Mouse (Mus musculus): Measurements from ENCODE around the gene Helz. TPM values are rescaled to one million over a fixed set of nuclear protein-coding genes. Genes with fewer than 3 reads are reported as not detected.

Gene Helz
- polyA plus RNA-seq, 1 experiment from 2014 or later: 15.7 TPM

DNA sequence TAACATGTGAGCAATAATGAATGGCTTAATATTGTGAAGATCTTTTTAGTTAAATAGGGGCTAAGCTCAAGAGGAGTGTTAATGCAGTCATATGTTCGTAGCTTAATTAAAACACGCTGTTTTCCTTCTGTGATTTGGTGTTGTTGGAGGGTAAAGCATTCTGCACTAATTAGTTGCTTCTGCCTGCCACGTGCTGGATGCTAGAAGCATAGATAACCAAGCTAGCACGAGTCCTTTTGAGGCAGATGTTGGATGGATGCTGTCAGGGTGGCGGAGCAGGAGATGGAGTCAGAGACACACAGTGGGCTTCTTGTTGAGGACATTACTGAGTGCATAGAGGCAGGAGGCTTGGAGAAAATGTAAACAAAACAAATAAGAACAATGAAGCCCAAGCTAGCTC is 109.4 kb downstream of the Helz start:
- Histone ChIP-seq H3K36me3 (peaks cover 36% of the 10 kb centered on the region), H3K4me3 (no peak overlapping the region), H3K27me3 (no peaks in the 10 kb centered on the region), H3K27ac (replicated peaks) (no peak overlapping the region), H3K9ac (no peak overlapping the region), H3K9me3 (no peaks in the 10 kb centered on the region), H3K4me1 (replicated peaks) (peaks cover 10% of the 10 kb centered on the region), H3K4me2 (no peak overlapping the region)
- ATAC-seq (ENCODE audit: low read depth): no peak
- WGBS: 71% methylated on average over 5 of the region's 5 CpGs

- Histone ChIP-seq H3K4me2 (no peak overlapping the region), H3K9me3 (no peaks in the 10 kb centered on the region), H3K27me3 (no peaks in the 10 kb centered on the region), H3K9ac (no peak overlapping the region), H3K4me3 (no peak overlapping the region), H3K36me3 (peaks cover 48% of the 10 kb centered on the region), H3K4me1 (replicated peaks) (peaks cover 11% of the 10 kb centered on the region), H3K27ac (replicated peaks) (no peak overlapping the region)
- ATAC-seq (ENCODE audit: low read depth): no peak
- 87% methylated on average over 4 of the region's 4 CpGs for WGBS
Observed at GRCm38 (mm10) chr11:107660452-107660851, 112.7 kb downstream of the Helz start.

GRCm38 (mm10) chr11:107662666-107663065 is 114.9 kb downstream of the Helz start:
- Histone ChIP-seq H3K9me3 (no peaks in the 10 kb centered on the region), H3K36me3 (peaks cover 58% of the 10 kb centered on the region), H3K4me3 (no peak overlapping the region), H3K4me2 (no peak overlapping the region), H3K27ac (replicated peaks) (no peak overlapping the region), H3K4me1 (replicated peaks) (peaks cover 11% of the 10 kb centered on the region), H3K27me3 (no peaks in the 10 kb centered on the region), H3K9ac (no peak overlapping the region)
- 82% methylated on average over 5 of the region's 5 CpGs for WGBS
- no peak for ATAC-seq (ENCODE audit: low read depth)

DNA sequence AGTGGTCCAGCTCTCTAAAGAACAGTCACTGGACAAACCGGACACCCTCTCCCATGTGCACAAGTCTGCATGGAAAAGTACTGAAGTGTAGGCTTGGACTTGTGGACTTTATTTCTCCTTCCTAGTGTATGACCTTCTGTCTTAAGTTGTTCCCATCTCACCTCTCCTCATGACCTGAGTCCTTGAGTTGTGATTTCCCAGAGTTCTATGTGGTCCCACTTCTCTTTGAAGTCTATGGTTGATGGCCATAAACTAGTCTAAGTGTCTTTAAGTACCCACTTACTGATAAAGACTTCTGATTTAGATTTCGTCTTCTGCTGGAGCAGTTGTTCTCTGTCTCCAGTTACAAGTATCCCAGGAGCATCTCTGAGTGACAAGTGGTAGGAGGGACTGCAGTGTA is 119.8 kb downstream of the Helz start:
- ATAC-seq (ENCODE audit: low read depth): no peak
- no peak overlapping the region for H3K4me3 ChIP-seq
- no peak overlapping the region for H3K4me2 ChIP-seq
- H3K9ac ChIP-seq: no peak overlapping the region
- peaks cover 79% of the 10 kb centered on the region for H3K36me3 ChIP-seq
- no peak overlapping the region for H3K27ac ChIP-seq (replicated peaks)
- H3K27me3 ChIP-seq: no peaks in the 10 kb centered on the region
- H3K9me3 ChIP-seq: no peaks in the 10 kb centered on the region
- no peaks in the 10 kb centered on the region for H3K4me1 ChIP-seq (replicated peaks)
- WGBS: 82% methylated on average over 2 of the region's 2 CpGs

GRCm38 (mm10) chr11:107668223-107668622 is 120.5 kb downstream of the Helz start:
- H3K4me1 ChIP-seq (replicated peaks): no peaks in the 10 kb centered on the region

DNA sequence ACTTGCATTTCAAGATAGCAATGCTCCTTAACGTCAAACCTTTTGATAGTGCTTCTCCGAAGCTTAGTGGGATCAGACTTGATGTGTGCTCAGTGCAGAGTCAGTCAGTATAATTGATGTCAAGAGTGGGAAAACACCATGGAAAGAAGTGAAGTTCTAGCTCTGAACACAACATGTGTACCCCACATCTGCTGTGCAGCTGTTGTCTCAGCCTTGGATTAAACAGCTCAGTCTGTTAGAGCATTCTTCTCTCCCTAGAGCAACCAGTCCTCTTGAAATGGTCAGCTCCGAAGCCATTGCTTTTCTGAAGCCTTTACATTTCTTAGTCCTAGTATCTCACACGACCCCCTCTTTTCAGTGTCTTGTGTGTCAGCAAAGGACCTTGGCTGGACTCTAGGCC is 121.2 kb downstream of the Helz start:
- Histone ChIP-seq H3K36me3 (peaks cover 77% of the 10 kb centered on the region), H3K4me2 (no peak overlapping the region), H3K27ac (replicated peaks) (no peak overlapping the region), H3K27me3 (no peaks in the 10 kb centered on the region), H3K9ac (no peak overlapping the region), H3K4me1 (replicated peaks) (no peaks in the 10 kb centered on the region), H3K9me3 (no peaks in the 10 kb centered on the region), H3K4me3 (no peak overlapping the region)
- WGBS: 81% methylated on average over 4 of the region's 4 CpGs
- no peak for ATAC-seq (ENCODE audit: low read depth)

More at GRCm38 (mm10) chr11:107668223-107668622, 120.5 kb downstream of the Helz start:
- no peaks in the 10 kb centered on the region for H3K27me3 ChIP-seq
- no peak overlapping the region for H3K4me2 ChIP-seq
- H3K4me3 ChIP-seq: no peak overlapping the region
- no peaks in the 10 kb centered on the region for H3K9me3 ChIP-seq
- H3K27ac ChIP-seq (replicated peaks): no peak overlapping the region
- no peak for ATAC-seq (ENCODE audit: low read depth)
- peaks cover 77% of the 10 kb centered on the region for H3K36me3 ChIP-seq
- 91% methylated on average over 6 of the region's 6 CpGs for WGBS
- H3K9ac ChIP-seq: no peak overlapping the region

GRCm38 (mm10) chr11:107674006-107674405 is 126.3 kb downstream of the Helz start:
- H3K9me3 ChIP-seq: no peaks in the 10 kb centered on the region
- 84% methylated on average over 5 of the region's 5 CpGs for WGBS
- no peak for ATAC-seq (ENCODE audit: low read depth)
- no peak overlapping the region for H3K4me2 ChIP-seq
- H3K4me1 ChIP-seq (replicated peaks): peaks cover 21% of the 10 kb centered on the region
- H3K4me3 ChIP-seq: no peak overlapping the region
- H3K27me3 ChIP-seq: no peaks in the 10 kb centered on the region
- H3K27ac ChIP-seq (replicated peaks): no peak overlapping the region
- H3K36me3 ChIP-seq: peaks cover 55% of the 10 kb centered on the region
- no peak overlapping the region for H3K9ac ChIP-seq

DNA sequence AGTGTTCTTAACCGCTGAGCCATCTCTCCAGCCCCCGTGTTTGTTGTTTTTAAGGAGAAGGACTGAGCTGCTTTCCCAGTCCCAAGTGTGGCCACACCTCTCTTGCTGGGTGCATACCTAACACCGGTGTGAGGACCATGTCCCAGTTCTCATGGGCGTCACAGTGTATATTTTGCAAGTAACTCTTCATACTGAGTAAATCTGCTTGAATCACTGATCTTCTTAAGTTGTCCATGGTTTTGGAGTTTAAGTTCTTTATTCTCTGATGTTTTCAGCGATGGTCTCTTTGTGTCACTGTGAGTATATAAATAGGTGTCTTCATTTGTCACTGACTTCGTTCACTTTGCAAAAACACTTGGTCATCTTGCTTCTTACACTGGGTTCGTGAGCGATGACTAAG is 126.9 kb downstream of the Helz start:
- Histone ChIP-seq H3K4me3 (no peak overlapping the region), H3K27ac (replicated peaks) (no peak overlapping the region), H3K4me2 (no peak overlapping the region), H3K9me3 (no peaks in the 10 kb centered on the region), H3K4me1 (replicated peaks) (peaks cover 21% of the 10 kb centered on the region), H3K9ac (no peak overlapping the region), H3K36me3 (peaks cover 50% of the 10 kb centered on the region), H3K27me3 (no peaks in the 10 kb centered on the region)
- no peak for ATAC-seq (ENCODE audit: low read depth)
- 93% methylated on average over 8 of the region's 8 CpGs for WGBS

DNA sequence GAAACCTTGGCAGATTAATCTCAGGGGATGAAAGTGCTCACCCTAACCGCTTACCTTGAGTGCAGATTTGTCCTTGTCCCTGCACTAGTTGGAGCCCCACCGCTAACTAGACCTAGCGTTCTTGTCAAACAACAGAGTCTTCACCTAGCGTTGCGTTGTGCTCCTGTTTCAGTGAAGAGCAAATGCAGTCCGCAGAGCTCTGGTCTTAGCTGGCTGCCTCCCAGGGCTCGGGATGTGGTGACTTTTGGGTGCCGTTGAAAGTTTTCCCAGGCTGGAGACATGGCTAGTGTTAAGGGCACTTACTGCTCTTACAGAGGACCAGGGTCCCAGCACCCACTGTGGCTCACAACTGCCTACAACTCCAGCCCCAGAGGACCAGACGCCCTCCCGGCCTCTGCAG is 127.5 kb downstream of the Helz start:
- Histone ChIP-seq H3K27me3 (no peaks in the 10 kb centered on the region), H3K9me3 (no peaks in the 10 kb centered on the region), H3K4me1 (replicated peaks) (peaks cover 21% of the 10 kb centered on the region), H3K4me2 (no peak overlapping the region), H3K36me3 (peaks cover 44% of the 10 kb centered on the region), H3K4me3 (no peak overlapping the region), H3K9ac (no peak overlapping the region), H3K27ac (replicated peaks) (no peak overlapping the region)
- ATAC-seq (ENCODE audit: low read depth): no peak
- 86% methylated on average over 10 of the region's 10 CpGs for WGBS

- WGBS: 43% methylated on average over 17 of the region's 17 CpGs
- peak overlapping the region; percentile 42 for H3K27ac ChIP-seq (replicated peaks)
- H3K4me1 ChIP-seq (replicated peaks): peaks cover 21% of the 10 kb centered on the region
- no peak overlapping the region for H3K4me3 ChIP-seq
- H3K9me3 ChIP-seq: no peaks in the 10 kb centered on the region
- 0 out of 2 replicates have a peak, but pooled peaks have one; percentile 59 for ATAC-seq (ENCODE audit: low read depth)
- no peaks in the 10 kb centered on the region for H3K27me3 ChIP-seq
- peaks cover 34% of the 10 kb centered on the region for H3K36me3 ChIP-seq
- peak overlapping the region; percentile 29 for H3K4me2 ChIP-seq
- peak overlapping the region; percentile 12; the same call in 1 of the 2 replicates for H3K9ac ChIP-seq
Observed at GRCm38 (mm10) chr11:107676207-107676940, 128.6 kb downstream of the Helz start.

DNA sequence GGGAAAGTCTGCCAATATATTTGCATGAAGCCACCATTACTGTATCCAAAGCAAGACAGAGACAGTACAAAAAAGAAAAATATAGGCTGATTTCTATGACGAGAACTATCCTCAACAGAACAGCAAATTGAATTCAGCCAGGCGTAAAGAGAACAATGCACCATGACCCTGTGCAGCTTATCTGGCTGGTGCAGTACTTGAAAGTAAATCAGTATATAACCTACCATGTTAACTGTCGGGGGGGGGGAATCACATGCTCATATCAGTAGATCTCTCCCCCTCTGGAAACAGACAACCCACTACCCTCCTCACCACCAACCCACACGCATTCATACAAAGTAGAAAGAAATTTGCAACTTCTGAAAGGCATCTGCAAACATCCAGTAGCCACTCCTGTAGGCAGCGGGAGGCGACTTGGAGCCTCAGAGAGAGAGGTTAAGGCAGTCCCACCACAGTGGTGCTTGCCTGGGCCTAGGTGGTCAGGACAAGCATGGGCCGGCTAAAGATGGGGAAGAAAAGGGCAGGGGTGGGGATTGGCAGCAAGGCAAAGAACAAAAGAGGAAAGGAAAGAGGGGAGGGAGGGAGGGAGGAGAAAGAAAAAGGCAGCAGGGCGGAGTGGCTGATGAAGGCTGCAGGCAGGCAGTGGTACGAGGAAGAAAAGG is 135.1 kb downstream of the Helz start:
- Histone ChIP-seq H3K27me3 (no peaks in the 10 kb centered on the region), H3K9ac (no peak overlapping the region; the same call in 1 of the 2 replicates), H3K4me3 (no peak overlapping the region), H3K36me3 (peaks cover 17% of the 10 kb centered on the region), H3K4me2 (no peak overlapping the region), H3K9me3 (no peaks in the 10 kb centered on the region), H3K4me1 (replicated peaks) (peaks cover 32% of the 10 kb centered on the region), H3K27ac (replicated peaks) (peak overlapping the region; percentile 54)
- 43% methylated on average over 9 of the region's 9 CpGs for WGBS
- peak; percentile 45; the same call in 1 of the 2 replicates for ATAC-seq (ENCODE audit: low read depth)

DNA sequence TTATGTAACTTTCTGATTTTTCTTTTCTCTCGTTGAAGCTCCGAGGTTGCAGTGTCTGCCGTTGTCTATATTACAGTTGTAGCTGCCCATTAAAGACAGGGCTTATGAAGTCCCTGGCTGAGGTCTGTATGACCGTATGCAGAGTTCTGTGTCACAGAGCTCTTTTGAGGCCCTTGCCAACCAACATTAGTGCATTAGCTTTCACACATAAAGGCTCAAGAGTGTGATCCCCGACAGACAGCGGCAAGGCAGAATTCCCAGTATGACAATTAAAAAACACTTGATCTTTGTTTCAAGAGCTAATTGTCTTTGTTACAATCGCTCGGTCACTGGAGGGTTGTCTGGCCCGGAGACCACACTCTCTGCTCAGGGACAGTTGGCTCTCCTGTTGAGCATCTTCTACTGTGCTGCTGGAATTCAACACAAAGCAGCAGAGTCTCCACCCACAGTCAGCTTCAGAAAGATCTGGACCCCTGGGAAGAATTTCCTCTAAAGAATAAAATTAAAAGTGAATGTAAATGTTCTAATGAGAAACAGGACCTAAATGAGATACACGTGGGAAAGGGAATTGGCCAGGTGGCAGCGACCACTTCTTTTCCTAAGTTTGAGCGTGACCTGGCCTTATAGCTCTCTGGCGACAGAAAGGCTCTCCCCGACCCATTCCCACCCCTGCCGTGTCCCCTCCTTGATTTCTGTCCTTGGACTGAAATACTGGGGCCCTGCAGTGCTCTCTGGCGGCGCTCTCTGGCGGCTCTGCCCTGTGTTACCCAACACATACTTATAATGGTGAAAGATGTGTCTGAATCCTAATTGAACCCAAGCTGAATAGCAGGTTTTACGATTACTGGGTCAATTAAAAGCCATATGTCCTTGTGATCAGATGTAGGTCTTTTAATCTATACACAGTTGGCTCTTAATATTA is 136.1 kb downstream of the Helz start:
- Histone ChIP-seq H3K4me3 (no peak overlapping the region), H3K27ac (replicated peaks) (peak overlapping the region; percentile 30; the same call in 1 of the 2 replicates), H3K4me1 (replicated peaks) (peaks cover 32% of the 10 kb centered on the region), H3K27me3 (no peaks in the 10 kb centered on the region), H3K9ac (no peak overlapping the region), H3K9me3 (no peaks in the 10 kb centered on the region), H3K36me3 (peaks cover 27% of the 10 kb centered on the region), H3K4me2 (no peak overlapping the region)
- 39% methylated on average over 19 of the region's 19 CpGs for WGBS
- ATAC-seq (ENCODE audit: low read depth): peak; percentile 67

Data from neural tube, embryonic 13.5 days (tissue).